Mouse (Mus musculus): ENCODE data around the gene Cdadc1.

DNA sequence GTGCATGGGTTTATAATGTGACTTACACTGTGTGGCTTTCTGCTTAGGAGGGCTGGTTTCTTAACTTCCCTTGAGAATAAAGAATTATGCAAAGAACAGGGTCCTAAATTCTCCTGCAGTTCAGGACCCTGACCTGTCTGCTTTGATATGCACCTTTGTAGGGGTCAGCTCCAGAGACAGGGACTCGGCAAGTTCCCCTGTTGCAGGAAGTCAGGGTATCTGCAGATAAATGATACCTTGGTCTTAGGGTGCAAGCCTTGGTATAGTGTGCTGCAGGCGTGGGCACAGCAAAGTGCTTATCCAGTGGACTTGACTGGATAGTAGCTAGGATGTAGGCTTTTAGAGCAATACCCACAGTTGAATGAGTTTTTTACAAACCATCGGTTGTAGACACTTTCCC lies 47.1 kb upstream of the Cdadc1 start:
- TF ChIP-seq CTCF (conservative IDR thresholded peaks at IDR 0.05; ENCODE audit: low read length) (no peak), POU5F1 (IDR thresholded peaks at IDR 0.05; ENCODE audit: borderline replicate concordance, low read length) (no peak), NANOG (IDR thresholded peaks at IDR 0.05; ENCODE audit: borderline replicate concordance, low read length) (no peak)
